Mouse (Mus musculus) forebrain, embryonic 12.5 days (tissue): ENCODE measurements around the gene Pvalb. TPM values are rescaled to one million over a fixed set of nuclear protein-coding genes. Genes with fewer than 3 reads are reported as not detected.

Source experiments
- ATAC-seq: fragments of 200-750 bp; cut with Nextera tagmentation; 2 replicates; pipeline ENCODE4 v1.8.0; 2017; ENCODE audit warnings: moderate TSS enrichment; ENCODE audit not compliant: low FRiP score
- H3K27ac ChIP-seq: fragments of 300-500 bp; sonication (generic); 2 replicates; pipeline ENCODE4 v1.5.1; 2016; ENCODE audit warnings: mild to moderate bottlenecking
- H3K27me3 ChIP-seq: fragments of 300-500 bp; sonication (generic); 2 replicates; pipeline ENCODE4 v1.6.1; 2016; ENCODE audit warnings: mild to moderate bottlenecking
- H3K36me3 ChIP-seq: fragments of 300-500 bp; sonication (generic); replicated peaks from 2 replicates; pipeline ENCODE4 v1.6.1; 2016; ENCODE audit warnings: mild to moderate bottlenecking
- H3K4me1 ChIP-seq: fragments of 300-500 bp; sonication (generic); 2 replicates; pipeline ENCODE4 v1.6.1; 2016
- H3K4me2 ChIP-seq: fragments of 300-500 bp; sonication (generic); 2 replicates; pipeline ENCODE4 v1.6.1; 2016; ENCODE audit warnings: mild to moderate bottlenecking, moderate library complexity
- H3K4me3 ChIP-seq: fragments of 300-500 bp; sonication (generic); replicated peaks from 2 replicates; pipeline ENCODE4 v1.5.1; 2016; ENCODE audit warnings: mild to moderate bottlenecking
- H3K9ac ChIP-seq: fragments of 300-500 bp; sonication (generic); 2 replicates; pipeline ENCODE4 v1.6.1; 2016; ENCODE audit warnings: mild to moderate bottlenecking
- H3K9me3 ChIP-seq: fragments of 300-500 bp; sonication (generic); 2 replicates; pipeline ENCODE4 v1.6.1; 2016
- WGBS: fragments of 180-500 bp; shearing (Covaris S2); methylation state at CpG from one replicate; pipeline ENCODE4 v1.1.7; 2016; 5-methylcytosine and 5-hydroxymethylcytosine counted together
- polyA plus RNA-seq: library from polyadenylated mRNA; unstranded; fragments of >200 nt; fragmentation: Nextera tagmentation; extraction: Ambion mirVana; gene quantifications from 2 replicates; pipeline ENCODE4 v1.2.1, GENCODE M21; 2016

Gene Pvalb
- polyA plus RNA-seq, 1 experiment from 2014 or later = not detected

- Histone ChIP-seq H3K36me3 (no peaks in the 10 kb centered on the region), H3K4me1 (peaks cover 12% of the 10 kb centered on the region), H3K27me3 (peaks cover 7% of the 10 kb centered on the region; the same call in 1 of the 2 replicates), H3K9me3 (no peaks in the 10 kb centered on the region), H3K27ac (no peak overlapping the region), H3K9ac (no peak overlapping the region), H3K4me2 (no peak overlapping the region), H3K4me3 (no peak overlapping the region)
- no peak for ATAC-seq
- 93% methylated on average over 3 of the region's 3 CpGs for WGBS
Measured at GRCm38 (mm10) chr15:78188546-78188945, 17.7 kb downstream of the Pvalb start.

- peaks cover 9% of the 10 kb centered on the region; the same call in 1 of the 2 replicates for H3K27me3 ChIP-seq
- ATAC-seq = no peak
Measured at GRCm38 (mm10) chr15:78186906-78187305, 19.3 kb downstream of the Pvalb start.

GRCm38 (mm10) chr15:78185609-78186008 is 20.6 kb downstream of the Pvalb start:
- ATAC-seq = no peak
- Histone ChIP-seq H3K9ac (no peak overlapping the region), H3K27me3 (peaks cover 9% of the 10 kb centered on the region; the same call in 1 of the 2 replicates), H3K4me3 (no peak overlapping the region), H3K9me3 (no peaks in the 10 kb centered on the region), H3K36me3 (no peaks in the 10 kb centered on the region), H3K4me2 (no peak overlapping the region), H3K4me1 (peaks cover 29% of the 10 kb centered on the region), H3K27ac (no peak overlapping the region)
- 94% methylated on average over 4 of the region's 4 CpGs for WGBS

More at GRCm38 (mm10) chr15:78186906-78187305, 19.3 kb downstream of the Pvalb start:
- Histone ChIP-seq H3K4me2 (no peak overlapping the region), H3K36me3 (no peaks in the 10 kb centered on the region), H3K9ac (no peak overlapping the region), H3K27ac (no peak overlapping the region), H3K9me3 (no peaks in the 10 kb centered on the region), H3K4me3 (no peak overlapping the region), H3K4me1 (peaks cover 19% of the 10 kb centered on the region)
- WGBS = 64% methylated on average over 5 of the region's 5 CpGs

GRCm38 (mm10) chr15:78184855-78185254 is 21.3 kb downstream of the Pvalb start:
- WGBS = 2% methylated on average over 10 of the region's 10 CpGs
- Histone ChIP-seq H3K36me3 (no peaks in the 10 kb centered on the region), H3K27ac (no peak overlapping the region), H3K9ac (peak overlapping the region; percentile 36; the same call in 1 of the 2 replicates), H3K4me2 (0 out of 2 replicates have a peak overlapping the region, but pooled peaks have one; percentile 0), H3K4me3 (no peak overlapping the region), H3K9me3 (no peaks in the 10 kb centered on the region), H3K4me1 (peaks cover 29% of the 10 kb centered on the region), H3K27me3 (peaks cover 9% of the 10 kb centered on the region; the same call in 1 of the 2 replicates)
- peak; percentile 80 for ATAC-seq

- Histone ChIP-seq H3K9me3 (no peaks in the 10 kb centered on the region), H3K27me3 (peaks cover 9% of the 10 kb centered on the region; the same call in 1 of the 2 replicates), H3K36me3 (no peaks in the 10 kb centered on the region), H3K9ac (0 out of 2 replicates have a peak overlapping the region, but pooled peaks have one; percentile 25), H3K4me3 (no peak overlapping the region), H3K4me2 (peak overlapping the region; percentile 32), H3K4me1 (peaks cover 43% of the 10 kb centered on the region), H3K27ac (peak overlapping the region; percentile 91)
- ATAC-seq = peak; percentile 60
- 22% methylated on average over 8 of the region's 8 CpGs for WGBS
Measured at GRCm38 (mm10) chr15:78181701-78182405, 24.3 kb downstream of the Pvalb start.

GRCm38 (mm10) chr15:78179775-78180174 is 26.4 kb downstream of the Pvalb start:
- Histone ChIP-seq H3K9me3 (no peaks in the 10 kb centered on the region), H3K4me1 (peaks cover 43% of the 10 kb centered on the region), H3K27ac (no peak overlapping the region), H3K4me2 (no peak overlapping the region), H3K9ac (no peak overlapping the region), H3K27me3 (peaks cover 3% of the 10 kb centered on the region; the same call in 1 of the 2 replicates), H3K4me3 (no peak overlapping the region), H3K36me3 (no peaks in the 10 kb centered on the region)
- WGBS = 67% methylated on average over 3 of the region's 3 CpGs
- ATAC-seq = no peak

GRCm38 (mm10) chr15:78178397-78178796 is 27.8 kb downstream of the Pvalb start:
- no peaks in the 10 kb centered on the region for H3K36me3 ChIP-seq
- peaks cover 40% of the 10 kb centered on the region for H3K4me1 ChIP-seq
- H3K4me3 ChIP-seq = no peak overlapping the region
- peaks cover 3% of the 10 kb centered on the region; the same call in 1 of the 2 replicates for H3K27me3 ChIP-seq
- no peak overlapping the region for H3K9ac ChIP-seq
- H3K9me3 ChIP-seq = no peaks in the 10 kb centered on the region
- no peak overlapping the region for H3K27ac ChIP-seq
- no peak overlapping the region; the same call in 1 of the 2 replicates for H3K4me2 ChIP-seq
- ATAC-seq = no peak
- WGBS = 7% methylated on average over 9 of the region's 9 CpGs

GRCm38 (mm10) chr15:78177257-78177656 is 28.9 kb downstream of the Pvalb start:
- 75% methylated on average over 10 of the region's 10 CpGs for WGBS
- Histone ChIP-seq H3K9me3 (no peaks in the 10 kb centered on the region), H3K4me2 (no peak overlapping the region), H3K9ac (no peak overlapping the region), H3K27ac (no peak overlapping the region), H3K36me3 (no peaks in the 10 kb centered on the region), H3K4me1 (peaks cover 48% of the 10 kb centered on the region), H3K27me3 (no peaks in the 10 kb centered on the region; the same call in 1 of the 2 replicates), H3K4me3 (no peak overlapping the region)
- no peak for ATAC-seq

GRCm38 (mm10) chr15:78174887-78175245 is 31.3 kb downstream of the Pvalb start:
- H3K27ac ChIP-seq = peak overlapping the region; percentile 69; the same call in 1 of the 2 replicates
- 72% methylated on average over 6 of the region's 6 CpGs for WGBS

GRCm38 (mm10) chr15:78173972-78174886 is 32.0 kb downstream of the Pvalb start, which contains the start of gene Ift27:
Ift27 (minus strand) TSS chr15:78174107.
- Histone ChIP-seq H3K4me3 (peak within 1 kb of the TSS; percentile 72), H3K27ac (peak within 1 kb of the TSS; percentile 69), H3K36me3 (0 out of 2 replicates have a peak, but pooled peaks cover 6% of the 10 kb centered on the region), H3K4me2 (peak within 1 kb of the TSS; percentile 90), H3K9ac (peak within 1 kb of the TSS; percentile 86), H3K27me3 (no peaks in the 10 kb centered on the region), H3K4me1 (peaks cover 40% of the 10 kb centered on the region), H3K9me3 (no peaks in the 10 kb centered on the region)
- peak; percentile 97 for ATAC-seq
- WGBS = under 1% methylated on average over 40 of the region's 40 CpGs

More at GRCm38 (mm10) chr15:78174887-78175245, 31.3 kb downstream of the Pvalb start:
- Histone ChIP-seq H3K4me1 (peaks cover 40% of the 10 kb centered on the region), H3K9me3 (no peaks in the 10 kb centered on the region), H3K9ac (peak overlapping the region; percentile 54), H3K36me3 (0 out of 2 replicates have a peak, but pooled peaks cover 4% of the 10 kb centered on the region), H3K27me3 (no peaks in the 10 kb centered on the region), H3K4me3 (peak overlapping the region; percentile 72), H3K4me2 (peak overlapping the region; percentile 90)
- no peak for ATAC-seq

GRCm38 (mm10) chr15:78172899-78173817 is 33.0 kb downstream of the Pvalb start:
- H3K9me3 ChIP-seq = no peaks in the 10 kb centered on the region
- H3K36me3 ChIP-seq = 0 out of 2 replicates have a peak, but pooled peaks cover 9% of the 10 kb centered on the region
- no peak; the same call in 1 of the 2 replicates for ATAC-seq
- H3K27me3 ChIP-seq = no peaks in the 10 kb centered on the region
- H3K9ac ChIP-seq = peak overlapping the region; percentile 86
- 26% methylated on average over 26 of the region's 26 CpGs for WGBS
- peak overlapping the region; percentile 72 for H3K4me3 ChIP-seq
- H3K4me2 ChIP-seq = peak overlapping the region; percentile 90
- peaks cover 33% of the 10 kb centered on the region for H3K4me1 ChIP-seq
- peak overlapping the region; percentile 46; the same call in 1 of the 2 replicates for H3K27ac ChIP-seq
